Mouse (Mus musculus): ENCODE data around the gene Inpp5k. TPM values are rescaled to one million over a fixed set of nuclear protein-coding genes. Genes with fewer than 3 reads are reported as not detected.

The Inpp5k gene
- 31.7 and 38.0 TPM in 2 replicates for polyA plus RNA-seq (2015; fragmentation: Nextera tagmentation; extraction: Ambion mirVana)

GRCm38 (mm10) chr11:75630645-75631229 lies at the start of gene Inpp5k:
Gene Inpp5k, plus strand, starts transcription at chr11:75630988.

GRCm38 (mm10) chr11:75587493-75588284 lies 43.1 kb upstream of the Inpp5k start, which contains the start of gene Pitpna:
Gene Pitpna, plus strand, starts transcription at chr11:75588097.

GRCm38 (mm10) chr11:75650311-75650710 lies 19.5 kb downstream of the Inpp5k start, which contains the start of gene Myo1c:
Gene Myo1c, plus strand, starts transcription at chr11:75650504.

GRCm38 (mm10) chr11:75678747-75679438 lies 48.1 kb downstream of the Inpp5k start, which contains the start of gene Crk:
Gene Crk, plus strand, starts transcription at chr11:75679259.

Other genes starting within 250 kb of the Inpp5k start
- gene Serpinf1, start 208.3 kb upstream of the Inpp5k start, polyA plus RNA-seq (2015; fragmentation: Nextera tagmentation; extraction: Ambion mirVana) = 174 and 240 TPM in 2 replicates
- 0.23 and 0.29 TPM in 2 replicates for gene Serpinf2, start 191.4 kb upstream of the Inpp5k start, polyA plus RNA-seq (2015; fragmentation: Nextera tagmentation; extraction: Ambion mirVana)
- gene Wdr81, start 176.3 kb upstream of the Inpp5k start, polyA plus RNA-seq (2015; fragmentation: Nextera tagmentation; extraction: Ambion mirVana) = 2.7 TPM in 2 replicates
- 14.1 TPM in 2 replicates for gene Tlcd2, start 169.3 kb upstream of the Inpp5k start, polyA plus RNA-seq (2015; fragmentation: Nextera tagmentation; extraction: Ambion mirVana)
- gene Prpf8, start 144.2 kb upstream of the Inpp5k start, polyA plus RNA-seq (2015; fragmentation: Nextera tagmentation; extraction: Ambion mirVana) = 15.5 and 16.9 TPM in 2 replicates
- 10.7 and 12.4 TPM in 2 replicates for gene Rilp, start 120.9 kb upstream of the Inpp5k start, polyA plus RNA-seq (2015; fragmentation: Nextera tagmentation; extraction: Ambion mirVana)
- gene Scarf1, start 117.4 kb upstream of the Inpp5k start, polyA plus RNA-seq (2015; fragmentation: Nextera tagmentation; extraction: Ambion mirVana) = 5.8 and 6.0 TPM in 2 replicates
- 7.1 and 7.8 TPM in 2 replicates for gene Slc43a2, start 99.3 kb upstream of the Inpp5k start, polyA plus RNA-seq (2015; fragmentation: Nextera tagmentation; extraction: Ambion mirVana)
- gene Pitpna, start 42.9 kb upstream of the Inpp5k start, polyA plus RNA-seq (2015; fragmentation: Nextera tagmentation; extraction: Ambion mirVana) = 57.1 and 65.3 TPM in 2 replicates
- gene Myo1c, start 19.5 kb downstream of the Inpp5k start, polyA plus RNA-seq (2015; fragmentation: Nextera tagmentation; extraction: Ambion mirVana) = 34.2 and 40.5 TPM in 2 replicates
- 54.1 and 58.5 TPM in 2 replicates for gene Crk, start 48.3 kb downstream of the Inpp5k start, polyA plus RNA-seq (2015; fragmentation: Nextera tagmentation; extraction: Ambion mirVana)
- 485 and 554 TPM in 2 replicates for gene Ywhae, start 101.9 kb downstream of the Inpp5k start, polyA plus RNA-seq (2015; fragmentation: Nextera tagmentation; extraction: Ambion mirVana)
- 0.07 and 0.08 TPM in 2 replicates for gene Doc2b, start 165.1 kb downstream of the Inpp5k start, polyA plus RNA-seq (2015; fragmentation: Nextera tagmentation; extraction: Ambion mirVana)